Mouse (Mus musculus): ENCODE results near the gene Gstt4.

GRCm38 (mm10) chr10:75844800-75845199, 22.5 kb upstream of the Gstt4 start:
- no peak for TF ChIP-seq CTCF (IDR thresholded peaks at IDR 0.05; ENCODE audit: insufficient read depth, low read depth, low read length)
- TF ChIP-seq POLR2A (IDR thresholded peaks at IDR 0.05; ENCODE audit: insufficient read depth, low read depth, low read length), result no peak
